Mouse (Mus musculus): ENCODE measurements at regions not wholly inside any gene's neighbourhood (a gene's known extent, or its start where the extent isn't known, plus 50 kb on each side); places are given as distances from the start of the nearest gene placed in this dataset.

GRCm38 (mm10) chr17:31783071-31783470 lies 72.5 kb downstream of the Sik1 start:
- TF ChIP-seq CTCF (IDR thresholded peaks at IDR 0.05; ENCODE audit: low read depth) (no peak), EP300 (optimal IDR thresholded peaks at IDR 0.05) (no peak)
